ENCODE assay signal across 8 mouse cellular contexts in genomic region chr13:58589517-58589858, GRCm38 (mm10). TPM values are rescaled to one million over a fixed set of nuclear protein-coding genes. Genes with fewer than 3 reads are reported as not detected.
A peak's percentile ranks its signal among the peaks of the same experiment; 100 is the strongest.
DNase-seq lines count a peak whose midpoint lies in the region; ATAC-seq lines count a peak whose summit lies in the region.

No protein-coding gene starts in this region.

- WGBS in embryonic facial prominence, embryonic 12.5 days = 2% methylated on average over 9 of the region's 9 CpGs
- whole genome bisulfite sequencing in heart, embryonic 10.5 days = 2% methylated on average over 9 of the region's 9 CpGs
- 2% methylated on average over 9 of the region's 9 CpGs for WGBS in kidney, embryonic 15.5 days
- WGBS in stomach, embryonic 15.5 days = 1% methylated on average over 9 of the region's 9 CpGs

- no peak overlapping the region for H3K9ac ChIP-seq in embryonic facial prominence, embryonic 12.5 days
- H3K9ac ChIP-seq in kidney, embryonic 15.5 days = no peak overlapping the region
- H3K9ac ChIP-seq in stomach, embryonic 15.5 days = no peak overlapping the region

- H3K27ac ChIP-seq in embryonic facial prominence, embryonic 12.5 days = no peak overlapping the region
- H3K27ac ChIP-seq in heart, embryonic 10.5 days = peak overlapping the region; percentile 39; the same call in 1 of the 2 replicates
- H3K27ac ChIP-seq in kidney, embryonic 15.5 days = no peak overlapping the region
- H3K27ac ChIP-seq in stomach, embryonic 15.5 days = no peak overlapping the region

- no peaks in the 10 kb centered on the region for H3K36me3 ChIP-seq in embryonic facial prominence, embryonic 12.5 days
- H3K36me3 ChIP-seq in heart, embryonic 10.5 days = no peaks in the 10 kb centered on the region
- H3K36me3 ChIP-seq in kidney, embryonic 15.5 days = no peaks in the 10 kb centered on the region
- no peaks in the 10 kb centered on the region for H3K36me3 ChIP-seq in stomach, embryonic 15.5 days

- H3K4me3 ChIP-seq in embryonic facial prominence, embryonic 12.5 days = no peak overlapping the region
- H3K4me3 ChIP-seq in heart, embryonic 10.5 days = peak overlapping the region; percentile 42
- H3K4me3 ChIP-seq in kidney, embryonic 15.5 days (replicated peaks) = peak overlapping the region; percentile 25; the same call in 1 of the 2 replicates
- H3K4me3 ChIP-seq in stomach, embryonic 15.5 days (replicated peaks) = peak overlapping the region; percentile 11; the same call in 1 of the 2 replicates

- peak overlapping the region; percentile 38 for H3K4me2 ChIP-seq in embryonic facial prominence, embryonic 12.5 days (replicated peaks)
- H3K4me2 ChIP-seq in kidney, embryonic 15.5 days = peak overlapping the region; percentile 55
- peak overlapping the region; percentile 46 for H3K4me2 ChIP-seq in stomach, embryonic 15.5 days

- no peaks in the 10 kb centered on the region for H3K27me3 ChIP-seq in embryonic facial prominence, embryonic 12.5 days
- no peaks in the 10 kb centered on the region for H3K27me3 ChIP-seq in heart, embryonic 10.5 days (ENCODE audit: insufficient read depth, poor library complexity, severe bottlenecking)
- H3K27me3 ChIP-seq in kidney, embryonic 15.5 days = 0 out of 2 replicates have a peak, but pooled peaks cover 3% of the 10 kb centered on the region
- H3K27me3 ChIP-seq in stomach, embryonic 15.5 days (replicated peaks) = no peaks in the 10 kb centered on the region

- H3K4me1 ChIP-seq in embryonic facial prominence, embryonic 12.5 days = no peaks in the 10 kb centered on the region
- H3K4me1 ChIP-seq in heart, embryonic 10.5 days = peaks cover 13% of the 10 kb centered on the region; the same call in 1 of the 2 replicates
- H3K4me1 ChIP-seq in kidney, embryonic 15.5 days = 0 out of 2 replicates have a peak, but pooled peaks cover 7% of the 10 kb centered on the region
- H3K4me1 ChIP-seq in stomach, embryonic 15.5 days = peaks cover 2% of the 10 kb centered on the region; the same call in 1 of the 2 replicates

- ATAC-seq in embryonic facial prominence, embryonic 12.5 days (ENCODE audit: insufficient number of reproducible peaks, insufficient read depth, low FRiP score, low TSS enrichment) = no peak
- peak; percentile 62; the same call in 1 of the 2 replicates for ATAC-seq in kidney, embryonic 15.5 days (replicated peaks; ENCODE audit: low FRiP score)
- ATAC-seq in stomach, embryonic 15.5 days (ENCODE audit: insufficient read depth, low FRiP score, low read depth) = peak; percentile 48; the same call in 1 of the 2 replicates

- DNase-seq in urinary bladder, adult 18-20 months (ENCODE audit: low spot score in 2 of 2) = peak; percentile 45 to 62
- no peak for DNase-seq in urinary bladder, postnatal 10 days (ENCODE audit: low spot score)
- peak; percentile 88 for DNase-seq in heart, embryonic 10.5 days (ENCODE audit: low spot score)
- DNase-seq in liver = peak; percentile 70
- peak; percentile 87 for DNase-seq in neural tube, embryonic 10.5 days (ENCODE audit: extremely low spot score, low spot score)

- no peaks in the 10 kb centered on the region for H3K9me3 ChIP-seq in embryonic facial prominence, embryonic 12.5 days
- H3K9me3 ChIP-seq in heart, embryonic 10.5 days = no peaks in the 10 kb centered on the region
- no peaks in the 10 kb centered on the region for H3K9me3 ChIP-seq in kidney, embryonic 15.5 days (replicated peaks)
- H3K9me3 ChIP-seq in stomach, embryonic 15.5 days = no peaks in the 10 kb centered on the region

RNA-seq across cellular contexts. Expression of gene Slc28a3, which starts 21.2 kb away (rescaled TPM):
- 0.05 and 0.11 TPM in 2 replicates for polyA plus RNA-seq in embryonic facial prominence, embryonic 12.5 days (2016; fragmentation: Nextera tagmentation; extraction: Ambion mirVana)
- polyA plus RNA-seq in heart, embryonic 10.5 days (2016; fragmentation: Nextera tagmentation; extraction: Ambion mirVana) = 0.05 TPM in 1 of 2 replicates, not detected in the other
- polyA plus RNA-seq in kidney, embryonic 15.5 days (2015; fragmentation: Nextera tagmentation; extraction: Ambion mirVana) = not detected in 2 replicates
- 1.6 and 2.6 TPM in 2 replicates for polyA plus RNA-seq in stomach, embryonic 15.5 days (2015; fragmentation: Nextera tagmentation; extraction: Ambion mirVana)
